Mouse (Mus musculus) right cerebral cortex, postnatal 25 days (tissue): ENCODE data around the gene Tdpoz2.
"Not testable (repeated sequence)": the region's sequence is repeated elsewhere in the genome, so short reads cannot be mapped to it uniquely, and the experiment has no call there.

Experiments used
- DNase-seq: peaks from one replicate; pipeline ENCODE4 v3.0.0; 2022

Tdpoz2 gene

GRCm38 (mm10) chr3:93652586-93652985 lies at the start of gene Tdpoz2:
Gene Tdpoz2, minus strand, starts transcription at chr3:93652686.
- DNase-seq = no peak

- DNase-seq = not testable (repeated sequence)
These were observed 40.5 kb upstream of the Tdpoz2 start, which contains the start of gene Gm37596 for GRCm38 (mm10) chr3:93692970-93693369. Gene Gm37596, minus strand, starts transcription at chr3:93693070.

GRCm38 (mm10) chr3:93676210-93676609 lies 23.7 kb upstream of the Tdpoz2 start, which contains the start of gene Tdpoz1:
Gene Tdpoz1, minus strand, starts transcription at chr3:93676310.
- not testable (repeated sequence) for DNase-seq

- not testable (repeated sequence) for DNase-seq
These were observed 18.5 kb upstream of the Tdpoz2 start for GRCm38 (mm10) chr3:93670805-93671503.

GRCm38 (mm10) chr3:93654260-93654659 lies 1.8 kb upstream of the Tdpoz2 start:
- no peak for DNase-seq

- not testable (repeated sequence) for DNase-seq
These were observed 21.4 kb downstream of the Tdpoz2 start for GRCm38 (mm10) chr3:93630917-93631714.

- DNase-seq = not testable (repeated sequence)
These were observed 43.5 kb downstream of the Tdpoz2 start for GRCm38 (mm10) chr3:93608970-93609369.

- DNase-seq = no peak
These were observed 50.6 kb downstream of the Tdpoz2 start for GRCm38 (mm10) chr3:93601903-93602302.
